Mouse (Mus musculus): ENCODE measurements around the gene Naaa.
A peak's percentile ranks its signal among the peaks of the same experiment; 100 is the strongest.

The Naaa gene

DNA sequence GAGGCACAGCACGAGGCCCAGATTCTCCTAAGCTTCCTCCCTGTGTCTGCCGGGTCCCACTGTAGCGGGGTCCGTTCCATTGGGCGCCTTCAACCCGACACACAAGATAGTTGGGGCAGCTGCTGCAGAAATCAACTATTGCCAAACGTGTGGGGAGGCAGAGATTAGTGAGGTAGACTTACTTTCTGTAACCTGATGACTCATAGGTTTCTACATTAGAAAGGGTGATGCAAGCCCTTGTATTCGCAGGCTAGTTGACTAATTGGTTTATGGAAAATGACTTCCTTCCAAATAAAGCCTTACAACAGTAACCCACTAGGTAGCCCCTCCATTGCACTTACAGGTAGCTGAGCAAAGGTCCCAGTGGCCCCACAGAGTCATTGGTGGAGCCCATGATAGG, 15.3 kb downstream of the Naaa start:
- DNase-seq = no peak

DNA sequence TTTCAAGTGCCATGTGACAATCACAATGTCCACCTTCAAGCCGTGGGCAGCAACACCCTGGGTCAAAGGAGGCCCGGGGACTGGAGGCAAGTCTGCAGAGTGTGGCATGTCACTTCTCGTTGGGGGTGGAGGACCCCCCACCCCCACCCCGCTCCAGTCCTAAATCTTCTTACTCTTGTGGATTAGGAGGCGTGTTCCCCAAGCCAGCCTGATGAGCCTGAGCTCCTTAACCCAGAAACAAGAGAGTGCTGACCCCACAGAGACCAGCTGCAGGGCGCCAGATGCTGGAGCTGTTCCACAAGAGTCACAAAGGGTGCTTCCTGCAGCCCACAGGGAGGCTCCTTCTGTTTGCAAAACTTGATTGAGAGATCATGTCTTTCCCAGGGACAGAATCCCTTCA, 21.8 kb downstream of the Naaa start, which contains the start of gene Ppef2:
TSS of gene Ppef2 (minus strand) at position 61 of the 400 bp plus-strand sequence.
- DNase-seq = no peak

DNA sequence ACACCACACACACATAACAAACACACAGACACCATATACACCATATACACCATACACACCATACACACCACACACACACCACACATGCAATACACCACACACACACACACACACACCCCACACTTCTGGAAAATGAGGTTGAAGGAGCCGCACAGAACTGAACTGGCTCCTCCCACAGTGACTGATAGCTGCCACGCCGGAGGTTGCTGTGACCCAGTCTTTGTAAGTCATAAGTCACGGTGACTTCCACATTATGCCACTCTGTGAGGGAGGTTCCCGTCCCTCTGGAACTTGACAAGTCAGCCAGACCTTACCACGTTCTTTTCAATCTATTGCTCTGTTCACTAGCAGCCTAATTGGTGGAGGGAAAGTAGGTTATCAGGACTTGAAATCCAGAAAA, 23.5 kb downstream of the Naaa start:
- no peak for DNase-seq

DNA sequence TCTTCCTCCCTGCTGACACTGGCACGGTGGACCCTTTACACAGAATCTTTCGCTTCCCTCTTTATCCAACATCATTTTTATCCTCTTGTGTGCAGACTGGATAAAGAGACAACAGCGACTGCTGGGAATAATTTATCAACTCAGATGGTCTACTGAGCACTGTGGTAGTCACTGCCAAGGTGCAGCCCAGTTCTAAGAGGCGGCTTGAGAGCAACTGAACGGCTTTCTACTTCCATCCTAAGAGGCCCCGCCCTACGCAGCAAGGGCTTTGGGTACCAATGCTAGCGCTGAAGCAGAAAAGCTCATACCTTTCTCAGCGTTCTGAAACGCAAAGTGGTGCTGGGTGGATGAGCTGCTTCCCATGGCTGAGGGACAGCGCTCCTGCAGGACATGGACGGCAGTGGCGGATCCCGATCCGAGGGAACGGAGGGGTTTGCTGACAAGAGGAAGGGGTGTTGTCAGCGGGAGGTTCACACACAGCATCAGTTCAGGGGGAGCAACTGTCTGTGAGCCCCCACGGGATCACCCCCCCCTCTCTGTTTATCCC, 25.1 kb downstream of the Naaa start:
- DNase-seq = no peak

DNA sequence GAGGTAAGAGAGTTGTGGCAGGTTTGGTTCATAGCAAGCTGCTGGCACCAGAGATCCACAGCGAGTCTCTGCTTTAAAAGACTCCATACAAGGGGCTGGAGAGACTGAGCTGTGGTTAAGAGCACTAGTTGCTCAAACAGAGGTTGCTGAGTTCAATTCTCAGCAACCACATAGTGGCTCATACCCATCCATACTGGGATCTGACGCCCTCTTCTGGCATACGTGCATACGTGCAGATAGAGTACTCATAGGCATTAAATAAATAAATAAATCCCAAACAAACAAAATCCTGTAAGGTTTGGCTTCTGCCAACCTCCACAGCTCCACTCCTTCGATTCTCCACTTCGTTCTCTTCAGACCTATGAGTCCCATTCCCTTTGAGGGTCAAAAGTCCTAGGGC, 25.9 kb downstream of the Naaa start:
- DNase-seq = no peak

DNA sequence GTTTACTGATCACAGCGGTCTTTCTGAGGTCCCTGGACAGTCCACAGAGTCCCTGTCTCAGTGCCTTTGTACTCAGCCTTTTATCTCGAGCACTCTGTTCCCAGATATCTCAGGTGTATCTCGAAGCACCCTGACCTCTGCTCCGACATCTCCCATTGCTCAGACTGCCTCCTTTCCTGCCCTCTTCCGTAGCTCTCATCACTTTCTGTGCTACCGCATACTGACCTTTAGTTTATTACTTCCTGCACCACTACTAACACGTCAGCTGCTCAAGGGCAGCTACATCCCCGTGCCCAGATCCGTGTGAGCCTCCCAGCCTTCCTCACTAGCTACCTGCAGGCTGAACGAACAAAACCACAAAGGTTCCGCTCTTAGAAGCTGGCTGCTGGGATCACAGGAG, 29.4 kb downstream of the Naaa start:
- DNase-seq = no peak

DNA sequence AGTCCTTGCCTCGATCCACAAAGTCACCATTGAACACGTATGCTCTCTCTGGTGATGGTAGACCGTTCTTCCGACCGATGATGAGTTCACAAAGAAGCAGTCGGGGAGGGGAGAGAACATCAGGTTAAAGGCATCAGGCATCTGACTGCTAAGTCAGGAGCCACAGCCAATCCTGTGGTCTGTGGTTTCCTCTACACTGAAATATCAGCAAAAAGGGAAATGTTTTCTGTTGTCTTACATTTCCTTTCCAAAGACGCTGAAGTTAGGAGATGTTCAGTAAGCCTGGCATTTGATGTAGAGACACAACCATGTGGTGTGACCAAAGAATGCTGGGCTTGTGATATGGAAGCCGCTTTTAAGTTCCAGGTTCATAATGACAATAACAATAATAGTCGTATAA, 32.5 kb downstream of the Naaa start:
- DNase-seq = no peak

DNA sequence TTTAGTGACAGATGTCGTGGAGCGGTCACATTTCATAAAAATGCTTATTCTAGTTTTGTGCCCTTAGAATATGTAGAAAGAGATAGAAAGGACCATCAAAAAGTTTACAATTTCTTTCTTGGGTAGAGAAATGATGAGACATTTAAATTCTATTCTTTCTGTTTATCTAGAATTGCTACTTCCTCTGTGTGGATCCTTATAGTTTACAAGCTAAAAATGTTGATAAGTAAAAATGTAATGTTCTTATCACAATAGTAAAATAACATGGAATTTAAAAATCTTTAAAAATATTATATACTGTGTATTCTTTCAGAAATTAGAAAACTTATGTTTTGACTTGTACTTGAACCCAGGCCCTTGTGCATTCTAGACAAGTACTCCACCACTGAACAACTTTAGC, 33.1 kb downstream of the Naaa start:
- DNase-seq = no peak

DNA sequence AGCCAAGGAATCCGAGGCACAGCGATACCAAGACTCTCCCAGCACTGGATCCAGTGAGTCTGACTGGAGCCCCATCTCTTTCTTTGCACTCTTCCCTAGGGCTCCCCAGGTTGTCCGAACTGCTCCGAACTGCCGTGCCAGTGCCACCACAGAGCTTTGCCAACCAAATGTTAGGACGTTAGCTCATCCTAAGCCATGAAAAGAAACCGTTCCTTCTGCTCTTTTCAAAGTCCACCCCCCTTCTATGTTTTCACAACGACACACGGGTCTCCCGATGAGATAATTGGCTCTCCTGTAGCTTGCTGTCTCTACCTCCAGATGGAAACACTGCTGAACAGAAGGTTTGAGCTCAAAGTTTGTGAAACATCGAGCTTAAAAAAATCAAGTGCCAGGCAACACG, 37.2 kb downstream of the Naaa start:
- DNase-seq = no peak

DNA sequence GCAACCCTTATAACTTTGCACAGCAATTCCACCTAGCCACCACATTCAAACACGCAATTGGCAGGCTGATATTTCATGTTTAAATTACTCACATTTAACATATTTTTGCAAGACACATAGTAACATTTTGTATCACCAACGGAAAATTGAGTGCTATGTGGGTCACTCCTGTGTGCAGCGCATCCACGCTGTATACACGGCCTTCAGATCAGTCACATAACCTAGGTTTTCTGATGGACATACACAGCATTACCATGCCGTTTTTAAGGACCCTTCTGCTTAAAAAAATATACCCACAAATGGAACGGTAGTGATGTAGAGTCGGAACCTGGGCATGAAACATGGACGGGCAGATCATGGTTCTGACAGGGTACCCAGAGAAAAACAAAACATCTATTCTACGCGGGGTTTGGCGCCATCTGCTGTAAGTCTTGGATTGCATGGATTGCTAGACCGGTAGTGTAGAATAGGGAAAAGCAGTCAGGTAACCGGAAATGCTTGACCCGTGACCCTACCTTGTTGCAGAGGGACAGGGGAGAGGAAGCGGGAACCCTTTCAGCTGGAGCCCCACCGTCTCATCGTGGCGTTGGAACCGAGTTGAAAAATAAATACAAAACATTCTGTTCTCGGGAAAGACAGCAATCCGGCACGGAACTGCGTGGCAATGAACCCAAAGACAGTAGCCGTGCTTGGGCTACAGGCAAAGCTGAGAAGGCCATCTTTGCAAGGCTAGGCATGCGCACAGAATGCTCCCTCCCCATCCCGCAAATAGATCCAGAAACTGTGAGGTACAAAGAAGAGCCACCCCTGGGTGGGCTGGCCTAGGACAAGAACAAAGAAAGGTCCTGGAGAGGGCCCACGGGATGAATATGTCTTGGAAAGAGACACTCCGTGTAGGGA, 38.4 kb downstream of the Naaa start:
- peak; percentile 70 for DNase-seq

DNA sequence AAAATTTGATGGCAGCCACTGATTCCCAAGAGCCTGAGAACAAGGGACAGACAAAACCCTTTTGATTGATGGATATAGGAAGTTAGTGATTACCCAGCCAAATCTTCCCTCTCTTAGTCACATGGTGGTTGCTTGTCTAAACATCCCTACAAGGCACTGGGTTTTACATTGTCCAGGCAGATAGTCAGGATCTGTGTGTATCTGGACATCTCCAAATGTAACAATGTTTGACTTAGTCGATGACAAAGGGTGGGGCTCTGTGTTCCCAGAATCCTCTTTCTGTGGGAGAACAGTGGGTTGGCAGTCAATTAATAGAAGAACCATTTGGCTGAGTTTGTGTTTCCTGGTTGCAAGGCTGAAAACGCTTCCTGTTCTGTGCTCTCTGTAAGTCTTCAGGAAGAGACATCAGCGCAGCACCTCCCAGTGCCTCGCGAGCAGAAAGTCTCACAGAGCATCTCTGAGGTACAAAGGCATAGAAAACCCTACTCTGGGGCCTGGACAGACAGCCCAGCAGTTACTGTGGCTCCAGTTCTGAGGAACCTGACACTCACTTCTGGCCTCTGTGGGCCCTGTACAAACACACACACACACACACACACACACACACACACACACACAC, 42.9 kb downstream of the Naaa start:
- no peak for DNase-seq

DNA sequence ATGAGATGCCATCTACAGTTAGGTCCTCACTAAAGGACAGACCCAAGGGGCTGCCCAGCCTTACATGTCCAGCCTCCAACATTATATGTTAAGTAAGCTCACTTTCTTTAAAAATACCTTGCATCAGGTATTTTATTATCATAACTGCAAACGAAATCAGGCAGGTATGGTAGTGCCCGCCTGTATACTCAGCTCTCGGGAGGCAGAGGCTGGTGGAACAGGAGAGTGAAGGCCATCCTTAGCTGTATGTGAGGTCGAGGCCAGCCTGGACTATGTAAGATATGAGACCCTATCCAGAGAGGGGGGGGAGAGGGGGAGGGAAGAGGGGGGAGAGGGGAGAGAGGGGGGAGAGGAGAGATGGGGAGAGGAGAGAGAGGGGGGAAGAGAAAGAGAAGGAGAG, 44.6 kb downstream of the Naaa start:
- no peak for DNase-seq

DNA sequence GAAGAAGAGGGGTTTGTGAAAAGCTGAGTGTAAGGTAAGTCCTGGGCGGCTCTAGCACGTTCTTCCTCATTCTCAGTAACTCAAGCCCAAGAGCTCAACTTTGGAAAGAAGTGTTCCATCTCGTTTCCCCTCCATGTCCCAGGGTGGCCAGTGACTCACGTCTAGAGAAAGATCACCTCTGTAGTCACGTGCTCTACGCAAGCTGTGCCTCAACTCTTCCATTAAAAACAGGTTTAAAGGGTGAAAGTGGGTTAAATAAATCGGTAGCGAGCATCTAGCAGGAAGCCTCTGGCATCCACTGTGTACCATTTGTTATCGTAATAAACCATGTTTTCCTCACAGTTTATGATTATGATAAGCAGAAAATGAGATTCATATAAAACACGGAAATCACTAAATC, 46.1 kb downstream of the Naaa start:
- no peak for DNase-seq

DNA sequence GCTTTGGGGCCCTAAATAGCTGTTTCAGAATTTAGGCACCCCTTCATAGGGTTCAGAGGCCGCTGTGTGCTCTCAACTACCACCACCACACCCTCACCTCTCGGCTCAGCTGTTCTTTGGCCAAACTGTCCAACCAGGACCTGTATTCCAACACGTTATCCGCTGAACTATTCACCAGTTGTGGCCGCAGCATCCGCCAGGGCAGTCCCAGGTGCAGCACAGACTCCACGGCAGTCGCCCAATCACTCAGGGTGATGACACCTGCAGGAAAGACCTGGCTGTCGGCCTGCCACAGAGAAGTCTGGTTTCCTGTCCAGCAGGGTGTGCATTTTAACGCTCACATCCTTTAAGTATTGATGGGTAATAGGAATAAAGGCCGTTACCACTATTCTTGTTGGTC, 47.7 kb downstream of the Naaa start:
- no peak for DNase-seq

DNA sequence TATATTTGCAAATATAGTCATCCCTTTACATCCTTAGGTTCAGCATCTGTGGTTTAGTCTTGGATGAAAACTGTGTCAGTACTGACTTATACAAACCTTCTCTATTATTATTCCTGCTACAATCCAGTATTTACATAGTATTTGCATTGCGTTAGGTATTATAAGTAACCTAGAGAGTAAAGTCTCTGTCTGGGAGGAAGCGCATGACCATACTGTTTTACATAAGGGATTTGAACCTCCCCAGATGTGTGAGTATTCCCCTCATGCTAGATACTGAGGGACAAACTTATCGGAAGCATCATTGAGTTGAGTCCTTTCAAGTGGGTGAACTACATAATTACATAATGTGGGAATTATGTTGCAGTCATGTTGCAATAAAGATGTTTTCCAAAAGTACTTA, 48.5 kb downstream of the Naaa start:
- no peak for DNase-seq

DNA sequence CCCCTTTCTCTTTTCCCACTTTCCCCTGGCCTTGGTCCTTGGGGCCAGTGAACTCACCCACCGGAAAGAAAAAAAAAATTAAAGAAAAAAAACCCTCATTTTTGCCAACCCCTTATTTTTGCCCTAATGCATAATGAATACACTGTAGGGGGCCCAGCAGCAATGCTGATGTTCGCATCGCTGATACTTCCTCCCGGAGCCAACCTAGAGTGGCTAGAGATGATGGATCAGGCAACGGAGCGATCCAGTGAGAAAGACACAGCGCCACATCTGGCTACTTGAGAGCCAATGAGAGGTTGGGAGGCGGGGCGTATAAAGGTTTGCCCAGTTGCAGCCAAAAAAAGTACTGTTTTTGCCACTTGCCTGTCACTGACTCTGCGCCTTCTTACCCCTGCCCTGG, 49.2 kb downstream of the Naaa start:
- no peak for DNase-seq

DNA sequence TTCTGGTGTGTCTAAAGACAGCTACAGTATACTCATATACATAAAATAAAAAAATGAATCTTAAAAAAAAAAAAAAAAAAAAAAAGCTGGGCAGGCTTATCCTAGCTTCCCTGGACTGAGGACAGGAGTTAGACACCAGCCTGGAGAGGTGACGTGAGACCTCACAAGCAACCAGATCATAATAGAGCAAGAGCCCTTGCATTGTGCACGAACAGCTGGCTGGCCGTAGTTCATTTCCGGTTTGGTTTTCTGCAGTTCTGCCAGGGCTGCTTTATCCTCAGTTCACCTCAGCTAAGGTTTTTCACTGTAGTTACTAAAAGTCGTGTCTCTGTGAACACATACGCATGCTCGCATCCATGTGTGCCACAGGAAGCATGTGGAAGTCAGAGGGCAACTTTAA, 50.2 kb downstream of the Naaa start:
- DNase-seq = no peak

DNA sequence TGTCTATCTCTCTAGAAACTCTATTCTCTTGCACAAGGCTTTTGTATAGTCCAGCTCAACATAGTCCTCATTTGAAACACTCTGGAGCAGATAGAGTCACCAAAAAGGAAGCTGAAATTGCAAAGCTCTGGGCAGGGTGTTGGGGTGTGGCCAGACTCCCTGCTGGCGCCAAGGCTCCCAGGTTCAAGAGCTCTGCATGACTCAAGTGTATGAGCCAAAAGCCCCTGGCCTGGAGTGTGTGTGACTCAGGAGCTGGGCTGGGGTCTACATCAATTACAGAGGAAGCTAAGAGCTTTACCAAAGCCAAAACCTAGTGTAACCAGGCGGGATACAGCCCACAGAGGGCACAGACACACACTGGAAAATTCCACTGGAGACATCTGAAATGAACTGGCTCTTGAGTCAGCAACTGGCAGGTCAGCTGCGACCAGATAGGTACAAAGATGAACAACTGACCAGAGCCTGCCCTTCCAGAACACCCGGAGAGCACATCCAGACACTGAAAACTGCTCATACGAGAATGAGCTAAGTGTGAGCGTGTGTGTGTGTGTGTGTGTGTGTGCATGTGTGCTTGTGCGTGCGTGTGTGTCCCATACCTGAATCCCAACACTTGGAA, 57.6 kb downstream of the Naaa start:
- peak; percentile 44 for DNase-seq

DNA sequence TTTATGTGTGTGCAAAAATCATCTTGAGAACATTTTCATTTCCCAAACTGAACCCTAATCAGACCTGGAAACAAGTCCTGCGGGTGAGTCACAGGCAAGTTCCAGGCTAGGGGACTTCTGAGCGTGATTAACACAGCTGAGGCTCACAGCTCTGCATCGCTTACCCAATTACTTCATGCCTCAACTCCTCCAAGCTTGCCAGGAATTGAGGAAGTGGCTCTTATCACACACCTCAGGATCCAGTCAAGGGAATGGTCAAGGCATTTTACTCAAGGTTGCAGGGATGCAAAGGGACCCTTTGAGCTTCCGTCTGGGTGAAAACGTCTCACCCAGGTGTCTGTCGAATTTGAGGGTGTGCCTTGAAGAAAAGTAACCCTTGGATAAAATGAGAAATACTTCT, 58.1 kb downstream of the Naaa start:
- DNase-seq = no peak

DNA sequence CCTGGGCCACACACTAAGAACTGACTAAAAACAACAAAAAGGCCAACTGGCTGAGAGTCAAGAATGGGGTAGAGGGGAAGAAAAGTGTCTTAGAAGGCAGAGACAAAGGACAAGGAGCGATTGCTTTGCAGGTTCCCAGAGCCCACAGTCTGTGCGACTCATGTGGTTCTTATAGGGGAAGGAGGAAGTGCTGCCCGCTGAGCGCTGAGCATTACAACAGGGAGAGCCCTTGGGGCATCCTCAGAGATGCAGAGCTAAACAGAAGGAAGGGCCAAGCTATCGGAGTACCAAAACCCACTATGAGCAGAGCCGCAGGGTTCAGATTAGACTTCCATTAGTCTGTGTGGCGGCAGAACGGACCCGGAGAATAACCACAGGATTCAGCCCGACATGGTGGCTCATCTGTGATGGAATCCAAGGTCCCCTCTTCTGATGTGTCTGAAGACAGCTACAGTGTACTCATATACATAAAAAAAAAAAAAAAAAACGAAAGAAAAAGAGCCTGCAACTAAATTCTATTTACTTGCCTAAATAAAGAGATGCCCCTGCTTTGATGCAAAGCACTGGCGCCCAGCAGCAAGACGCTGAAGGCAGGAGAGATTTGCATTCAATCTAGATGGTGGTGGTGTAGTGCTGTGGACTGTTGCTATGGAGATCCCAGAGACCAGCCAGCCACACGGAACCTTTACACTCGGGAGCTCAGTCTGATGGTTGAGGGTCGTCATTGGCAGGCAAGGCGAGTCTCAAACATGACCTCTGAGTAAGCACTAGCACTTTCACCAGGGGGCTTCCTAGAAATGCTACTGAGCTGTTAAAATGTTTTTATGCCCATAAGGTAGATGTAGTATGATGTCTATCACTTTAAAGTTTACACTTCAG, 58.8 kb downstream of the Naaa start:
- no peak for DNase-seq

DNA sequence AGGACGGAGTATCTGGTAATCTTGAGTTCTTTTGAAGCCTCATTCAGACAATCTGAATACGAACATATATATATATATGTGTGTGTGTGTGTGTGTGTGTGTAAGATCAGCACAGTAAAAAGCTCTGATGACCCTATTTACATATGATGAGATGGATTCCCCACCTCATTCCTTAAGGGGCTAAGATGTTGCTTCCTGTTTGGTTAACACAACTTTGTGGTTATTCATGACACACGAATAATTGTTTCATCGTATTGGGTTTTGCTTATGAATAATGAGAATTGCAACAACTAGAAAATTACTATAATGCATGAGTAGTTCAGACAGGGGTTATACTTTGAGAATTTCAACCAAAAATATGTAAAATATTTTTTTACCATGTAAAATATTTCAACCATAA, 62.7 kb downstream of the Naaa start, which contains the start of gene U90926:
TSS of gene U90926 (minus strand) at position 101 of the 400 bp plus-strand sequence.
- no peak for DNase-seq

DNA sequence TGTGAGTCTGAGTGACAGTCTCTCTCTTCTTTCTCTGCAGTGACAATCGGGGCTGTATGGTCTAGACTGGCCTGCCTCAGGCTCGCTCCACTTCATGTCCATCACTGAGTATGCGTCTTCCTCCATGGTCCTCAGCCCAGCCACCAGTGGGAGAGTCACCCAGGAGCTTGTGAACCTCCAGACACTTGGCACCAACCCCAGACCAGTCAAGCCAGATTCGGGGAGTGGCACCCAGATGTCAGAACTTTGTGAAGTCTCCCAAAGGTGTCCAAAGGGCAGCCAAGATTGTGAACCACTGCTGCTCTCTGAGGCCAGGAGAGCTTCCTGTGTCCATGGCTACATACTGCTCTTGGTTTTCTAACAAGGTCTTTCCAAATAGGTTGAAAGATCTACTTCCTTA, 65.7 kb downstream of the Naaa start:
- DNase-seq = no peak

DNA sequence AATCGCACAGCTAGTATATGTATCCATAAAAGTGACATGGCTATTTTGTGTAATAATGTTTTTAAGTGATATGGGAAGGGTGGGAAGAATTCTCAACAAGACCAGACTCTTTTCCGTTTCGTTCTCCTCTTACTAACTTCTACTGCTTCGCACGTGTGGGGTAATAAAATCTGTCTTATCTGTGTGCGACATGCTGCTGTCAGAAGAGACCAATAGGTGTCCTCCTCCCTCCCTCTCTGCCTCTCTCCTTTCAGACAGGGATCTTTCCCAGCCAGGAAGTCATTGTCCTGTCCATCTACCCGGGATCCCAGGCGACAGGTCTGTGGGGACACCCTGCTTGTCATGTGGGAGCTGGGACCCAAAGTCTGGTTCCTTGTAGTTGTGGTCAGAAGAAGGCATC, 67.8 kb downstream of the Naaa start:
- DNase-seq = no peak
